Mouse (Mus musculus) c-Kit-positive CD71-positive TER-119-negative erythroid progenitor cells, embryonic 14.5 days (primary cell): ENCODE results near the gene Olfr464.

ENCODE experiments used
- DNase-seq: peaks from one replicate; pipeline ENCODE4 v3.0.0-alpha.2; 2013; ENCODE audit warnings: low read depth

Olfr464 gene

DNA sequence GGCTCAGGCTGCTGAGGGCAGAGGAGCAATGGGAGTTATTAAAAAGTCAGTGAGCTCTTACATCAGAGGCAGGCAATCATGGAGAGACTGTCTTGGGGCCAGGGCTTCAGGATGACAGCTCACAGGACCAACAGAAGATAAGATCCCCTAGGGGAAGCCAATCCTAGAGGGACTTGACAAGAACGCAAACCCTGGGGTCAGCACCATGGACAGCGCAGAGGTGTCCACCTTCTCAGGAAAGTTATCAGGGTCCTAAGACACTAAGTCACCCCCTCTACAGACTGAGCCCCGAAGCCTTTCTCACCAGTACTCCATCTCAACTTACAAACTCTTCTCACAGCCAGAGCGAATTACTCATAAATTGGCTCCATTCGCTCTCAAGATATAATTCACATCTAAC, at the start of gene Olfr464:
Gene Olfr464, minus strand, starts transcription at position 2 of the 400 bp plus-strand sequence.
- DNase-seq: peak; percentile 47

GRCm38 (mm10) chr11:87968356-87969122, 47.8 kb upstream of the Olfr464 start:
- no peak for DNase-seq

GRCm38 (mm10) chr11:87967692-87968289, 47.0 kb upstream of the Olfr464 start:
- peak; percentile 73 for DNase-seq

- no peak for DNase-seq
These were observed 45.4 kb upstream of the Olfr464 start for GRCm38 (mm10) chr11:87966214-87966613.

GRCm38 (mm10) chr11:87965293-87965692, 44.5 kb upstream of the Olfr464 start:
- no peak for DNase-seq

GRCm38 (mm10) chr11:87957066-87957465, 36.3 kb upstream of the Olfr464 start:
- DNase-seq: peak; percentile 23

GRCm38 (mm10) chr11:87955144-87955543, 34.4 kb upstream of the Olfr464 start:
- no peak for DNase-seq

DNA sequence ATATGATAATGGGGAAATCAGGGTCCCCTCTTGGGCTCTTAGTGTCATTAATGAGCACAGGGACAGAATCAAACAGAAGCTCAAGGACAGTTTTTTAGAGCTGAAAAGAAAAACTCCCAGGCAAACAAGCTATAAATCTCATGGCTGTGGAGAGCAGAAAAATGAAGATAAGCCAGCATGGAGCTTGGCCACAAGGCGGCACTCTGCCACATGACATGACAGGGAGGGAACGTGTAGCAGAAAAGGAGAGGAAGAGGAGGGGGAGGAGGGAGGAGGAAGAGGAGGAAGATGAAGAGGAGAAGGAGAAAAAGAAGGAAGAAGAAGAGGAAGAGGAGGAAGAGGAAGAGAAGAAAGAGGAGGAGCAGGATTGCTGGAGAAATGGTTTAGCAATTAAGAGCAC, 29.2 kb upstream of the Olfr464 start:
- DNase-seq: no peak

- no peak for DNase-seq
These were observed 14.7 kb upstream of the Olfr464 start for GRCm38 (mm10) chr11:87935467-87935866.

- no peak for DNase-seq
These were observed 13.0 kb upstream of the Olfr464 start for GRCm38 (mm10) chr11:87933731-87934130.

- no peak for DNase-seq
These were observed 9.6 kb upstream of the Olfr464 start for GRCm38 (mm10) chr11:87930348-87930747.

DNA sequence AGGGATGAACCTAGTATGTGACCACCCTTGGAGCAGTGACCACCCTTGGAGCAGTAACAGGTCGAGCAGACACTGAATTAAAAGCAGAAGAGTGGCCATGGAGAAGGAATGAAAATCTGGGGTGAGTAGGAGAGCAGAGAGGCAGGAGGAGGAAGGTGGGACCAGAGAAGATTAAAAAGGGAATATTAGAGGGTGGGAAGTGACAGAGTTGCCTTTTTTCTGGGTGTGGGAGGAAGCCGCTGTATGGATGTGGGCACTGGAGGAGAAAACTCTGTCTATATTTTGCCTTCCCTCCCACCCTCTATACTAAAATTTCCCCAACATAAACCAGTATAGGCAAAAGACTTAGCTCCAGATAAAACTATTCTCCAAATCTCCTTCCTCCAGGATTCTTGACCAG, 466 bp downstream of the Olfr464 start:
- DNase-seq: no peak

- DNase-seq: no peak
These were observed 4.8 kb downstream of the Olfr464 start for GRCm38 (mm10) chr11:87916005-87916404.

GRCm38 (mm10) chr11:87904331-87904730, 16.4 kb downstream of the Olfr464 start:
- no peak for DNase-seq

DNA sequence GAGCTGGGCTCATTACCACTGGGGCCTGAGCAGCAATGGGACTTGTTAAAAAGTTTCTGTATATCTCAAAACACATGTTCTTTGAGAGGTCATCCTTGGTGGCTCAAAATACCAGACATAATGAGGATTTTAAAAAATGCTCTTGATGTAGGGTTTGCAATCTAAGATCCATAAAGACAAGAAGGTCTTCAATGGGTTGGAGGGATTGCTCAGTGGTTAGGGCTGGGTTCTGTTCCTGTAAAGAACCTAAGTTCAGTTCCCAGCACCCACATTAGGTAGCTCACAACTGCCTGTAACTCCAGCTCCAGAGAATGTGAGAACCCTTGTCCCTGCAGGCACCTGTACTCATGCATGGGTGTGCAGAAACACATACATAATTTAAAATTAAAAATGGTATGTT, 23.5 kb downstream of the Olfr464 start, which contains the start of gene Olfr463:
Gene Olfr463, minus strand, starts transcription at position 101 of the 400 bp plus-strand sequence.
- no peak for DNase-seq

- no peak for DNase-seq
These were observed 28.6 kb downstream of the Olfr464 start, which contains the start of gene Olfr462 for GRCm38 (mm10) chr11:87892168-87892567. Olfr462 (minus strand) TSS chr11:87892268.

GRCm38 (mm10) chr11:87884856-87885255, 35.9 kb downstream of the Olfr464 start:
- DNase-seq: no peak

DNA sequence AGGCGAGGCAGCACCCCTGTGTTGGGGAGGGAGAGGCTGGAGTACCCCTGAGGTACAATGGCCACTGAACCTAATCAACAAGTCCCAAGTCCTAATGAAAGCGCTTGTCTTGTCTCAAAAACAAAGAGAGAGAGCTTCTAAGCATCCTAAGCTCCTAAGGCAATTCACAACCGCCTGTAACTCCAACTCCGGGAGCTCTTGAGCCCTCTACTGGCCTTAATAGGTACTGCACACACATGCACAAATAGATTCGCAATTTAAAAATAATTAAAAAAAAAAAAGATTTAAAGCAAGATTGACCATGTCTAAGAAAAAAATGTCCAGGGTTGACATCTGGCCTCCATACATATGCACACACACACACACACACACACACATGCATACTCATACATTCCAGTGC, 37.3 kb downstream of the Olfr464 start:
- DNase-seq: peak; percentile 30

DNA sequence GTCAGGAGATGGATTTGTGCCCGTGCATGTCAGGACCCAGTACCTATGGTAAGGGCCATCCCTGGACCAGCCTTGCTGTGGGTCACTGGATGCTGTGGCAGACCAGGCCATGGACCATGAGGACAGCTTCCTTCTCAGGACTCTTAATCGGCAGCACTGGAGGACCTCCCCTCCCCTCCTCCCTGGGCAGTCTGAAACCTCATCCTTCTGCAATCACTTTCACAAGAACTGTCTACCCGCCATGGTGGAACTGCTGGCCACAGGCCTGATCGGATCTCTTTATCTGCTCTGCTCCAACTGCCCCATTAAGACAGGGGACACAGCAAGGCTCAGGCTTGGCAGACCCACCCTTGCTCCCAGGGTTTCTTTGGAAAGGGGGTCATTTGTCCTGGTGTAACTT, 39.1 kb downstream of the Olfr464 start:
- DNase-seq: no peak

DNA sequence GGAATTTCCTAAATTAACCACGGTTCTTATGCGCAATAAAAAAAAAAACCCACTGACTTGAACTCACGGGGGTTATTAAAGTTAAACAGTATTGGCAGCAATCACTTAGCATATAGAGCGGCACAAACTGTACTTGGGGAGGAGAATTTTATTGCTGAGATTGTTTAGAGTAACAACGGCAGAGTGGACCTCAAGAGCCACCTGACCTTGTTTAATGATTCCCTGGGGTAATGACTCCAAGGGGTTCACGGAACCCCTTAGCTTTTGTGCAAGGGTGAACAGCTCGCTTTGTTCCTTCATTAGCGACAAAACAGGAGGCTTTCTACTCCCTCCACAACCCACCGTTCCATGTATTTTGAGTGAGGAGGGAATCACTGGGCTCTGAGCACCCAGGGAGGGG, 40.9 kb downstream of the Olfr464 start:
- DNase-seq: no peak

- DNase-seq: no peak
These were observed 45.3 kb downstream of the Olfr464 start, which contains the start of gene Epx for GRCm38 (mm10) chr11:87875436-87875835. Epx (minus strand) TSS chr11:87875536.

DNA sequence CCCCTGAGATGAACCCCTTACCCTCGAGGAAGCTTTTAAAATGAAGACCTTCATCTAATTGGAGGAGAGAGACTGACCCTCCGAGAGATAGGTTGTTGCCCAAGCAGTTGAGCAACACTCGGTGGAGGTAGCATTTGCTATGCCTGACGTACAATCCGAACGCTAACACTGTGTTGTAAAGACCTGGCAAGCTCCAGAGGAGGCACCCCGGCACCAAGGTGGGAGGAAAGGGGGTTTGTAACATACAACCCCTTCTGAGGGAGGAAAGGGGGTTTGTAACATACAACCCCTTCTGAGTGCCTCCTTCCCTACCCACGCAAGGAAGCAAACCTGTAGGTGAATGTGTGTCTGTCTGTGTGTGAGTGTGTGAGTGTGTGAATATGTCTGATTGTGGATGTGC, 49.0 kb downstream of the Olfr464 start:
- DNase-seq: no peak

- no peak for DNase-seq
These were observed 50.7 kb downstream of the Olfr464 start for GRCm38 (mm10) chr11:87870096-87870495.
